Mouse (Mus musculus): ENCODE data around the gene Marco. TPM values are rescaled to one million over a fixed set of nuclear protein-coding genes. Genes with fewer than 3 reads are reported as not detected.

Gene Marco
- polyA plus RNA-seq (2012; rRNA removed), result 21.5 and 27.2 TPM in 2 replicates
- 21.3 and 24.1 TPM in 2 replicates for polyA plus RNA-seq (2014; fragmentation: Nextera tagmentation; extraction: Ambion mirVana)

DNA sequence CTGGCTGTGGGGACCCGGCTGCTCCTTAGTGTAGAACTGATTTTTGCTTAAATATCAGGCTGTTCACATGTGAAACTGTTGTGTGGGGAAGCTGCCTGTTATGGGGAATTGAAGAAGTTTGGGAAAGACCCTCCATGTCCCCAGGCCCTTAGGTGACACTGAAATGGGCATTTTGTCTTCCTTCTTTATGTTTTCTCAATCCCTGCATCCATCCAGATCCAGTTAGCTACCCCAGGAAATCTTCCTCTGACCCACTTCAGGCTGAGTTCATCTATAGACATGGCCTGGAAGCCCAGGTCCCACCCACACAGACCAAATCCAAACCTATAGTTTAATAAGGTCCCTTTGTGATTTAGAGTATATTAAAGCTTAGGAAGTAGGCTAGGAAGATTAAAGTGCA is at the start of gene Marco:
Gene Marco (minus strand): TSS at position 101 of the 400 bp plus-strand sequence.
- H3K27ac ChIP-seq, result no peak within 1 kb of the TSS
- TF ChIP-seq EP300 (IDR thresholded peaks at IDR 0.05; ENCODE audit: low read depth), result no peak
- TF ChIP-seq CTCF (IDR thresholded peaks at IDR 0.05; ENCODE audit: low read depth), result no peak
- ATAC-seq (ENCODE audit: insufficient read depth) (no peak), DNase-seq (ENCODE audit: low read depth in 3 of 3, low spot score in 3 of 3) (no peak)
- no peaks in the 10 kb centered on the region for H3K4me1 ChIP-seq (replicated peaks; ENCODE audit: control insufficient read depth in 2 of 2, insufficient read depth in 2 of 2, low read length in 1 of 2)
- H3K9ac ChIP-seq (replicated peaks), result no peak within 1 kb of the TSS
- 16% methylated on average over 1 of the region's 1 CpGs for WGBS (ENCODE audit: insufficient replicate concordance)
- H3K36me3 ChIP-seq (replicated peaks; ENCODE audit: control insufficient read depth, insufficient read depth, low read depth), result no peaks in the 10 kb centered on the region
- H3K9me3 ChIP-seq (ENCODE audit: control insufficient read depth, low read length), result no peaks in the 10 kb centered on the region
- H3K4me2 ChIP-seq (ENCODE audit: low read depth), result no peak within 1 kb of the TSS
- no peak within 1 kb of the TSS for H3K4me3 ChIP-seq (ENCODE audit: insufficient read depth in 1 of 2, low read depth in 2 of 2, low read length in 2 of 2)
- no peaks in the 10 kb centered on the region for H3K27me3 ChIP-seq (ENCODE audit: control insufficient read depth, insufficient read depth, low read length)

DNA sequence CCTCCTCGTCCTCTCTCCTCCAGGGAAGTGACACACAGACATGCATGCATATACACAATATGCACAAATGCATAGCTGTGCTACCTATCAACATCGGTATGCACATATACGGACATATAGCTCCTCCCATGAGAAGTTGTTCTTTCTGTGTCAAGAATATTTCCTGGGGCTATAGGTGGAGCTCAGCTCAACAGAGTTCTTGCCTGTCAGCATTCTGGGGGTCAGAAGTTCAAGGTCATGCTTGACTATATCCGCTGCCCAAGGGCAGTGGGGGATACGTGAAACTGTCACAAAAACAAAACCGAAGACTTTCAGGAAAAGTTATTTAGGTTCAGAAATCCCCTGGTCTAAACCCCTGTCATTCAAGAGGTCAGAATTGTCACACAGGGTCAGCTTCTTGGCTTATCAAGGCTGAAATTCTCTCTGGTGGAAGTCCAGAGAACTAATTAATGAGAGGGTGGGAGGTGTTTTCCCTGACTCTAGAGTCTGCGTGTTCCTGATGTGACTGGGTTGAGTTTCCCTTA is 34.7 kb upstream of the Marco start:
- ATAC-seq (ENCODE audit: insufficient read depth), result no peak
- no peaks in the 10 kb centered on the region for H3K27me3 ChIP-seq (ENCODE audit: control insufficient read depth, insufficient read depth, low read length)
- WGBS (ENCODE audit: insufficient replicate concordance), result 62% methylated on average over 7 of the region's 7 CpGs
- no peaks in the 10 kb centered on the region for H3K36me3 ChIP-seq (replicated peaks; ENCODE audit: control insufficient read depth, insufficient read depth, low read depth)
- H3K27ac ChIP-seq, result no peak overlapping the region
- DNase-seq (ENCODE audit: low read depth in 3 of 3, low spot score in 3 of 3), result no peak
- no peak overlapping the region for H3K4me3 ChIP-seq (ENCODE audit: insufficient read depth in 1 of 2, low read depth in 2 of 2, low read length in 2 of 2)
- no peaks in the 10 kb centered on the region for H3K9me3 ChIP-seq (ENCODE audit: control insufficient read depth, low read length)
- no peaks in the 10 kb centered on the region for H3K4me1 ChIP-seq (replicated peaks; ENCODE audit: control insufficient read depth in 2 of 2, insufficient read depth in 2 of 2, low read length in 1 of 2)
- H3K4me2 ChIP-seq (ENCODE audit: low read depth), result no peak overlapping the region
- TF ChIP-seq EP300 (IDR thresholded peaks at IDR 0.05; ENCODE audit: low read depth), result no peak
- TF ChIP-seq CTCF (IDR thresholded peaks at IDR 0.05; ENCODE audit: low read depth), result no peak
- H3K9ac ChIP-seq (replicated peaks), result no peak overlapping the region

DNA sequence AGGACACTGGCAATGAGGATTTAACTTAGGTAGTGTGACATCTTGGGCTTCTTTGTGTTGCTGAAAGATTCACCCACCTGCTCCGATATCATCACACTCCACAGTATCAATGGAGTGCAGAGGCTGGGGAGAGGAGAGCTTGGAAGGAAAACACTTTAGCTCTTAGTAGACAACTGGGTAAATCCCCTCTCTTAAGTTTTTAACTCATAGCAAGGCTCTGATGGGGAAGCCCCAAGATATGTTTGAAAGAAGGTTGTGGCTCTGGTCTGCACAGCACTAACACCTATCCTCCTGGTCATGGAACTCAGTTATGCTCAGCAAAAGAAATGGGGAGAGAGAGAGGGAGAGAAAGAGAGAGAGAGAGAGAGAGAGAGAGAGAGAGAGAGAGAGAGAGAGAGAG is 32.2 kb upstream of the Marco start:
- no peak overlapping the region for H3K9ac ChIP-seq (replicated peaks)
- no peaks in the 10 kb centered on the region for H3K4me1 ChIP-seq (replicated peaks; ENCODE audit: control insufficient read depth in 2 of 2, insufficient read depth in 2 of 2, low read length in 1 of 2)
- ATAC-seq (ENCODE audit: insufficient read depth) (no peak), DNase-seq (ENCODE audit: low read depth in 3 of 3, low spot score in 3 of 3) (no peak)
- TF ChIP-seq EP300 (IDR thresholded peaks at IDR 0.05; ENCODE audit: low read depth) (no peak), CTCF (IDR thresholded peaks at IDR 0.05; ENCODE audit: low read depth) (no peak)
- H3K27ac ChIP-seq, result no peak overlapping the region
- H3K4me3 ChIP-seq (ENCODE audit: insufficient read depth in 1 of 2, low read depth in 2 of 2, low read length in 2 of 2), result no peak overlapping the region
- WGBS (ENCODE audit: insufficient replicate concordance), result 52% methylated on average over 1 of the region's 1 CpGs
- no peaks in the 10 kb centered on the region for H3K36me3 ChIP-seq (replicated peaks; ENCODE audit: control insufficient read depth, insufficient read depth, low read depth)
- no peaks in the 10 kb centered on the region for H3K9me3 ChIP-seq (ENCODE audit: control insufficient read depth, low read length)
- no peak overlapping the region for H3K4me2 ChIP-seq (ENCODE audit: low read depth)
- H3K27me3 ChIP-seq (ENCODE audit: control insufficient read depth, insufficient read depth, low read length), result no peaks in the 10 kb centered on the region

DNA sequence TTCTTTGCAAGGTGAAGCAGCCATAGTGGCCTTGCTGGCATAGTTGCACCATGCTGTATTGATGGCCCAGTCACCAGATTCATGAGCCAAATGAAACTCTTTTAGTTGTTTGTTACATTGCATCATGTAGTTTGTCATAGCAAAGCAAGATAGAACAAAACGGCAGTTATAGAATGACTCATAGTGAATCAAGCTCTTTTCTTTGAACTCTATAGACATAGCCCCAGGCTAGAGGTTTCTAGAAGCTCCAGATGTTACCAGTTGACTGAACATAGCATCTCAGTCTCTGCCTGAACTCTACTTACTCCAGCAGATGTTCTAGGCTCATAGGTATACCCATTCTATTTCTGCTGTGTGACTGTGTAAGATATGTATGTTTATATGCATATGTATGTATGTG is 31.1 kb upstream of the Marco start:
- Histone ChIP-seq H3K4me1 (replicated peaks; ENCODE audit: control insufficient read depth in 2 of 2, insufficient read depth in 2 of 2, low read length in 1 of 2) (no peaks in the 10 kb centered on the region), H3K36me3 (replicated peaks; ENCODE audit: control insufficient read depth, insufficient read depth, low read depth) (no peaks in the 10 kb centered on the region), H3K27me3 (ENCODE audit: control insufficient read depth, insufficient read depth, low read length) (no peaks in the 10 kb centered on the region), H3K9me3 (ENCODE audit: control insufficient read depth, low read length) (no peaks in the 10 kb centered on the region), H3K4me2 (ENCODE audit: low read depth) (no peak overlapping the region), H3K4me3 (ENCODE audit: insufficient read depth in 1 of 2, low read depth in 2 of 2, low read length in 2 of 2) (no peak overlapping the region), H3K9ac (replicated peaks) (no peak overlapping the region), H3K27ac (no peak overlapping the region)
- no peak for ATAC-seq (ENCODE audit: insufficient read depth)
- WGBS (ENCODE audit: insufficient replicate concordance), result 64% methylated on average over 1 of the region's 1 CpGs
- DNase-seq (ENCODE audit: low read depth in 3 of 3, low spot score in 3 of 3), result no peak
- TF ChIP-seq EP300 (IDR thresholded peaks at IDR 0.05; ENCODE audit: low read depth), result no peak
- TF ChIP-seq CTCF (IDR thresholded peaks at IDR 0.05; ENCODE audit: low read depth), result no peak

GRCm38 (mm10) chr1:120532321-120532916 is 27.6 kb upstream of the Marco start:
- H3K9me3 ChIP-seq (ENCODE audit: control insufficient read depth, low read length), result no peaks in the 10 kb centered on the region
- DNase-seq (ENCODE audit: low read depth in 3 of 3, low spot score in 3 of 3) (no peak), ATAC-seq (ENCODE audit: insufficient read depth) (no peak)
- H3K36me3 ChIP-seq (replicated peaks; ENCODE audit: control insufficient read depth, insufficient read depth, low read depth), result no peaks in the 10 kb centered on the region
- H3K4me1 ChIP-seq (replicated peaks; ENCODE audit: control insufficient read depth in 2 of 2, insufficient read depth in 2 of 2, low read length in 1 of 2), result no peaks in the 10 kb centered on the region
- no peak overlapping the region for H3K4me2 ChIP-seq (ENCODE audit: low read depth)
- no peak overlapping the region for H3K27ac ChIP-seq
- no peak overlapping the region for H3K9ac ChIP-seq (replicated peaks)
- no peaks in the 10 kb centered on the region for H3K27me3 ChIP-seq (ENCODE audit: control insufficient read depth, insufficient read depth, low read length)
- TF ChIP-seq CTCF (IDR thresholded peaks at IDR 0.05; ENCODE audit: low read depth), result no peak
- no peak for TF ChIP-seq EP300 (IDR thresholded peaks at IDR 0.05; ENCODE audit: low read depth)
- WGBS (ENCODE audit: insufficient replicate concordance), result 22% methylated on average over 6 of the region's 6 CpGs
- H3K4me3 ChIP-seq (ENCODE audit: insufficient read depth in 1 of 2, low read depth in 2 of 2, low read length in 2 of 2), result no peak overlapping the region
